Mouse (Mus musculus): ENCODE data around the gene Utp6.
A peak's percentile ranks its signal among the peaks of the same experiment; 100 is the strongest.

GRCm38 (mm10) chr11:79962125-79962876 is at the start of gene Utp6:
- TF ChIP-seq POLR2A (IDR thresholded peaks at IDR 0.05; ENCODE audit: borderline replicate concordance, control insufficient read depth, low read depth, low read length) (peak; percentile 46; the same call in 1 of the 2 replicates), CTCF (IDR thresholded peaks at IDR 0.05; ENCODE audit: control insufficient read depth, insufficient read depth, low read length) (peak; percentile 83)

All from bone marrow, adult 2 months (tissue).